Mouse (Mus musculus) ES-Bruce4 (cell line): ENCODE data around the gene Ndrg3. TPM values are rescaled to one million over a fixed set of nuclear protein-coding genes. Genes with fewer than 3 reads are reported as not detected.
"Not testable (repeated sequence)": the region's sequence is repeated elsewhere in the genome, so short reads cannot be mapped to it uniquely, and the experiment has no call there.

Experiments used
- H3K27ac ChIP-seq: 2 replicates; pipeline ENCODE4 v1.5.1; 2012; ENCODE audit warnings: low read length, inconsistent platforms; ENCODE audit not compliant: insufficient read depth
- H3K27me3 ChIP-seq: 2 replicates; pipeline ENCODE4 v1.6.1; 2012; ENCODE audit warnings: mild to moderate bottlenecking, low read length, inconsistent platforms; ENCODE audit not compliant: control insufficient read depth, poor library complexity, insufficient read depth, severe bottlenecking
- H3K36me3 ChIP-seq: 2 replicates; pipeline ENCODE4 v1.6.1; 2012; ENCODE audit warnings: inconsistent platforms, mild to moderate bottlenecking, low read length, moderate library complexity; ENCODE audit not compliant: control insufficient read depth, poor library complexity, insufficient read depth, severe bottlenecking
- H3K4me1 ChIP-seq: one replicate; pipeline ENCODE4 v1.8.1; 2011; ENCODE audit warnings: low read length; ENCODE audit not compliant: control insufficient read depth, insufficient read depth
- H3K4me3 ChIP-seq: 2 replicates; pipeline ENCODE4 v1.5.1; 2011; ENCODE audit warnings: low read depth, mild to moderate bottlenecking, low read length
- H3K9ac ChIP-seq: 2 replicates; pipeline ENCODE4 v1.6.1; 2012; ENCODE audit warnings: low read depth, mild to moderate bottlenecking, inconsistent platforms; ENCODE audit not compliant: poor library complexity, severe bottlenecking
- H3K9me3 ChIP-seq: replicated peaks from 2 replicates; pipeline ENCODE4 v1.6.1; 2012; ENCODE audit warnings: mild to moderate bottlenecking, low read length, inconsistent platforms; ENCODE audit not compliant: control insufficient read depth, poor library complexity, insufficient read depth, severe bottlenecking
- CTCF ChIP-seq: IDR thresholded peaks from one replicate; pipeline ENCODE4 v1.8.1; 2011; ENCODE audit warnings: low read depth, low read length
- EP300 ChIP-seq: IDR thresholded peaks from 2 replicates; pipeline ENCODE4 v1.6.1; 2011; ENCODE audit warnings: low read depth, low read length; ENCODE audit not compliant: insufficient read depth
- POLR2A ChIP-seq: IDR thresholded peaks from one replicate; pipeline ENCODE4 v1.8.1; 2011; ENCODE audit warnings: low read length; ENCODE audit not compliant: insufficient read depth
- polyA plus RNA-seq: library from polyadenylated mRNA; stranded (reverse); fragments of >200 nt; gene quantifications from 2 replicates; pipeline ENCODE4 v1.2.4, GENCODE M21; 2011; ENCODE audit warnings: low read depth; ENCODE audit not compliant: missing spikeins, insufficient read depth, insufficient read length

The Ndrg3 gene
- polyA plus RNA-seq, 1 experiment = 56.8 TPM

GRCm38 (mm10) chr2:156886084-156886631, 105.7 kb downstream of the Ndrg3 start:
- TF ChIP-seq POLR2A (no peak), EP300 (no peak), CTCF (no peak)
- no peaks in the 10 kb centered on the region for H3K27me3 ChIP-seq
- no peaks in the 10 kb centered on the region for H3K9me3 ChIP-seq
- no peak overlapping the region for H3K4me3 ChIP-seq
- H3K4me1 ChIP-seq = no peaks in the 10 kb centered on the region
- no peaks in the 10 kb centered on the region for H3K36me3 ChIP-seq
- H3K27ac ChIP-seq = no peak overlapping the region
- no peak overlapping the region for H3K9ac ChIP-seq

GRCm38 (mm10) chr2:156885666-156886065, 106.2 kb downstream of the Ndrg3 start:
- not testable (repeated sequence) for H3K36me3 ChIP-seq, H3K27ac ChIP-seq, H3K9ac ChIP-seq, H3K27me3 ChIP-seq, H3K4me1 ChIP-seq, H3K4me3 ChIP-seq, H3K9me3 ChIP-seq

GRCm38 (mm10) chr2:156884396-156885211, 107.3 kb downstream of the Ndrg3 start:
- Histone ChIP-seq H3K27ac (no peak overlapping the region), H3K4me1 (no peaks in the 10 kb centered on the region), H3K27me3 (no peaks in the 10 kb centered on the region), H3K9ac (no peak overlapping the region), H3K36me3 (no peaks in the 10 kb centered on the region), H3K9me3 (no peaks in the 10 kb centered on the region), H3K4me3 (no peak overlapping the region)
- TF ChIP-seq POLR2A (no peak), CTCF (no peak), EP300 (no peak)

GRCm38 (mm10) chr2:156882431-156883001, 109.3 kb downstream of the Ndrg3 start:
- Histone ChIP-seq H3K27ac (no peak overlapping the region), H3K9ac (no peak overlapping the region), H3K4me3 (no peak overlapping the region), H3K9me3 (no peaks in the 10 kb centered on the region), H3K4me1 (no peaks in the 10 kb centered on the region), H3K36me3 (no peaks in the 10 kb centered on the region), H3K27me3 (no peaks in the 10 kb centered on the region)
- TF ChIP-seq EP300 (no peak), CTCF (no peak), POLR2A (no peak)

GRCm38 (mm10) chr2:156879541-156879940, 112.3 kb downstream of the Ndrg3 start:
- no peaks in the 10 kb centered on the region for H3K4me1 ChIP-seq
- H3K4me3 ChIP-seq = no peak overlapping the region
- H3K27ac ChIP-seq = no peak overlapping the region
- no peaks in the 10 kb centered on the region for H3K9me3 ChIP-seq
- no peak for TF ChIP-seq CTCF
- TF ChIP-seq POLR2A = no peak
- TF ChIP-seq EP300 = no peak
- no peak overlapping the region for H3K9ac ChIP-seq
- H3K27me3 ChIP-seq = no peaks in the 10 kb centered on the region
- H3K36me3 ChIP-seq = no peaks in the 10 kb centered on the region

GRCm38 (mm10) chr2:156877726-156878125, 114.1 kb downstream of the Ndrg3 start:
- Histone ChIP-seq H3K4me1 (no peaks in the 10 kb centered on the region), H3K9ac (no peak overlapping the region), H3K27ac (no peak overlapping the region), H3K4me3 (no peak overlapping the region), H3K36me3 (peaks cover 8% of the 10 kb centered on the region), H3K9me3 (no peaks in the 10 kb centered on the region), H3K27me3 (no peaks in the 10 kb centered on the region)
- TF ChIP-seq CTCF (no peak), POLR2A (no peak), EP300 (no peak)

Other genes starting within 250 kb of the Ndrg3 start
- 9.4 and 20.2 TPM in 2 replicates for gene Myl9, start 216.6 kb downstream of the Ndrg3 start, polyA plus RNA-seq
- 32.9 and 33.8 TPM in 2 replicates for gene Tgif2, start 152.0 kb downstream of the Ndrg3 start, polyA plus RNA-seq
- gene 4930518I15Rik, start 134.1 kb downstream of the Ndrg3 start, polyA plus RNA-seq = 2.3 and 3.3 TPM in 2 replicates
- gene Rab5if, start 128.9 kb downstream of the Ndrg3 start, polyA plus RNA-seq = 92.7 and 98.2 TPM in 2 replicates
- not detected in 2 replicates for gene Sla2, start 104.9 kb downstream of the Ndrg3 start, polyA plus RNA-seq
- gene Dsn1, start 15.1 kb upstream of the Ndrg3 start, polyA plus RNA-seq = 33.3 and 40.8 TPM in 2 replicates
- 9.8 and 11.5 TPM in 2 replicates for gene Soga1, start 87.2 kb upstream of the Ndrg3 start, polyA plus RNA-seq
- gene Tldc2, start 95.0 kb upstream of the Ndrg3 start, polyA plus RNA-seq = not detected in 2 replicates
- gene Samhd1, start 143.2 kb upstream of the Ndrg3 start, polyA plus RNA-seq = 77.6 and 82.5 TPM in 2 replicates
- gene Rbl1, start 212.5 kb upstream of the Ndrg3 start, polyA plus RNA-seq = 21.7 and 23.8 TPM in 2 replicates